Mouse (Mus musculus): Measurements from ENCODE around the gene Atxn1.

Atxn1 gene

GRCm38 (mm10) chr13:45629750-45630149 lies 335.1 kb downstream of the Atxn1 start:
- DNase-seq (ENCODE audit: low read depth, low spot score): no peak

GRCm38 (mm10) chr13:45628341-45628740 lies 336.5 kb downstream of the Atxn1 start:
- DNase-seq (ENCODE audit: low read depth, low spot score): no peak

- peak; percentile 18 for DNase-seq (ENCODE audit: low read depth, low spot score)
Measured at GRCm38 (mm10) chr13:45627206-45627751, 337.5 kb downstream of the Atxn1 start.

DNA sequence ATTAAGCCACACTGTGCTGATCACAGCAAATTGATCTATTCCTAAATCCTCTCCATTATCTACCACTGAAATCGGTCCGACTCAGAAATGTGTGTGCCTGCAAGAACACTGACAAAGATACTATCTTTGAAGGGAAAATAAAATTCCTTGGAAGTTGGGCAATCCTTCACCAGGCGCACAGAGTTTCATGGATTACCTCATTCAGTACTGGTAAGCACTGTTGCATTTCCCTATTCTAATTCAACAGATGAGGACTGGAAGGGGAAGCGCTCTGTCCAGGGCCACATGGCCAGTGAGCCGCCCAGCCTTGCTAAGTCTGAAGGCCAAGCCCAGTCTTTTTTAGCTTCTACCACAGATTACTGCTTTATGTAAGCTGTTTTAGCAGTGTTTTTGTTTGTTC lies 339.1 kb downstream of the Atxn1 start:
- DNase-seq (ENCODE audit: low read depth, low spot score): no peak

- DNase-seq (ENCODE audit: low read depth, low spot score): peak; percentile 48
Measured at GRCm38 (mm10) chr13:45623846-45624245, 341.0 kb downstream of the Atxn1 start.

DNA sequence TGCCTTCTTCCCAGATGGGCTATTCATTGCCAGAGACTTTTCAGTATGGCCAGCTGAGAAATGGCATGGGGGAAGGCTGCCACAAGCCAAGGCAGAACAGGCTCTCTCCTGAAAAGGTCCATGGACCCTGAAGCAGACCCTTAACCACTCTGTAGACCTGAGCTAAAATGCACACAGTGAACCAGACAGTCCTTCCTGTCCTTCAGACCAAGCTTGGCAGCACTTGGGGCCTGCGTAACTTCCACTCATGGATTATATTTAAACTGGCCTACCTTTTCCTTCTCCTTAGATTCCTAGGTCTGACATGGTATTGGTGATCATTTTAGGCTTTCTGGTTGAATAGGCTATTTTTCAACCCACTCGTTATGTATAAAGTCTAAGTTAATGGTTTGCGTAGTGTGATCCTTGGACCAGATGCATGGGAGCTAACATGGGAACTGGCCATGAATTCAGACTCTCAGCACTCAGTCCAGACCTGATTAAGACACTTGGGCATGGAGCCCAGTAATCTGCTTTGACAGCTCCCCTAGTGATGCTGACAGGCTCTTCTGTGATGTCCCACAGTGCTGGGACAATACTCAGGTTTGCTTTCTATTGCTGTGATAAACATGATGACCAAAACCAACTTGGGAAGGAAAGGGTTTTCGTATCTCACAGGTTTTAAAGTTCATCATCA lies 341.8 kb downstream of the Atxn1 start:
- no peak for DNase-seq (ENCODE audit: low read depth, low spot score)

- DNase-seq (ENCODE audit: low read depth, low spot score): no peak
Measured at GRCm38 (mm10) chr13:45620687-45621086, 344.1 kb downstream of the Atxn1 start.

DNA sequence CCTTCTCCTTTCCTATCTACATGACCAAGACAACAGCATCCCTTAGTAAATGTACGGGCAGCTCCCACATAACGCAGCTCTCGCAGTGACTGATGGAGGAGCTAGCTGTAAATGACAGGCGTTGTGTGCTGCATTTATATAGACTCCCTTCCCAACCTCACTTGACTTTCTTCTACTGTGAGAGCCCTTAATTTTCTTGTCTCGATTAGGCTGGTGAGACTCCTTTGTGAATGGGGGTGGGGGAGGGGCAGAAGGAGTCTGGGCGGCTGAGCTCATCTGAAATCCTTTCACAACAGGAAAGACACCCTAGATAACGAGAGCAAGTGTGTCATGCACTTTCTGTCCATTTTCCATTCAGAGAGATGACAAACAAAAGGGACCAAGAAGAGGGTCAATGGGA lies 344.5 kb downstream of the Atxn1 start:
- DNase-seq (ENCODE audit: low read depth, low spot score): no peak

GRCm38 (mm10) chr13:45617988-45618387 lies 346.8 kb downstream of the Atxn1 start:
- DNase-seq (ENCODE audit: low read depth, low spot score): no peak

DNA sequence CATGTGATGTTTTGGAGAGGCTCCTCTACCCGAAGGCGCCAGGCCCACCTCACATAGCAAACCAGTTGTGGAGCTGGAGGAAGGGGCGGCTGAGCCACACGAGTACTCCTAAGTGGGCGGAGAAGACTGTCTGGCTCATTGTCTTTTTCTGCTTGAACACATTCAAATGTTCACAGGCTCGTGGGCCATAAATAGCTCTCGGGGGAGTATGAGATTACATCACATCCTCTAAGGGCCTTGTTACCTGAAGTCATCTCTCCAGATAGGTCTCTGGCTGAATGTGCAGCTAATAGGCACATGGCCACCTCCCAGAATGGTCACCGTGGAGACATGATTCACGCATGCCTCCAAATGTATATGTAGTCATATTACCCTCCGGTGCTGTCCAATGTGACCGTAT lies 350.0 kb downstream of the Atxn1 start:
- DNase-seq (ENCODE audit: low read depth, low spot score): no peak

DNA sequence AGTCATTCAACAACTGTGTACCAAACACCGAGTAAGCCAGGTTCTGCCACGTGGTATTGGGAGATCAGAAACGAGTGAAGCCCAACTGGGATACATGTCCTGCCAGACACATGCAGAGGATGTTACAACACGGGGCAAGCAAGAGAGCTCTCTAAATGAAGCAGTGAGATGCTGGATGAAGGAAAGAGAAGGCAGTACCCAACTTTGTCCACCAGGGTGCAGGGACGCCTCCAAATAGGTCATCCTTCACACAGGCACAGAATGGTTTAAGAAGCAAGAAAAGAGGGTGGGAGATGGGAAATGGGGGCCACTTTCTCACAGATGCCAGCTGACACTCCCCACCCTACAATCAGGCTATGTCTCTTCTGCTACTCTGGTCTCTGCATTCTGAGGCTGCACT lies 351.5 kb downstream of the Atxn1 start:
- peak; percentile 55 for DNase-seq (ENCODE audit: low read depth, low spot score)

DNA sequence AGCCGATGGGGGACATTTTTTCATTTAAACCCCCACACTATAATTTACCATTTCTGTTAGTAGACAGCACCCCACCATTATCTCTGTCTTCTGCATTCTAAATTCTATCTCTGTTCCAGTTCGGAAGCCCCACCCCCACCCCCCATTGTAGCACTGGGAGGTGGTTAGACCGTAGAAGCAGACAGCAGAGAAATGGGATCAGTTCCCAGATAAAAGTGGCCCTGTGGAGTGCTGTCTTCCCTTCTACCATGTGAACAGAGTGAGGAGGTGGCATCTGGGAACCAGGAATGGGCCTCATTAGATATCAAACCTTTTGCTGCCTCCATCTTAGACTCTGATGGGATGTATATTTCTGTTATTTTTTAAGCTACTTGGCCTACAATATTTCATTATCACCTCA lies 353.3 kb downstream of the Atxn1 start:
- no peak for DNase-seq (ENCODE audit: low read depth, low spot score)

- DNase-seq (ENCODE audit: low read depth, low spot score): no peak
Measured at GRCm38 (mm10) chr13:45609461-45609860, 355.3 kb downstream of the Atxn1 start.

DNA sequence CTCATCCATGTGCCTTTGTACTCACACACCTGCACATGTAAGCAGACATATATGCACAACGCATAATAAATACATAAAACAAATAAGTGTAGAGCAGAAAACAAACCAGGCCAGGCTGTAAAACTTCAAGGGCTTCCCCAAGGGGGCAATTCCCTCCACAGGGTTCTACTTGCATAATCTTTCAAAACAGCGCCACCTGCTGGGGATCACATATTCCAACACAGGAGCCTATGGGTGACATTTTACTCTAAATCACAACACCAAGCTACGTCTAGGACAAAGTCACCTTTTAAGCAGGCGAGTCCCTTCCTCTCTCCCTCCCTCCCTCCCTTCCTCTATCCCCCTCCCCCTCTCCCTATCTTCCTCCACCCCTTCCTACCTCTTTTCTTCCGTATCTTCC lies 356.2 kb downstream of the Atxn1 start:
- DNase-seq (ENCODE audit: low read depth, low spot score): no peak

- no peak for DNase-seq (ENCODE audit: low read depth, low spot score)
Measured at GRCm38 (mm10) chr13:45607946-45608345, 356.9 kb downstream of the Atxn1 start.

GRCm38 (mm10) chr13:45603636-45604035 lies 361.2 kb downstream of the Atxn1 start:
- DNase-seq (ENCODE audit: low read depth, low spot score): no peak

GRCm38 (mm10) chr13:45600443-45600842 lies 364.4 kb downstream of the Atxn1 start:
- no peak for DNase-seq (ENCODE audit: low read depth, low spot score)

GRCm38 (mm10) chr13:45599831-45600230 lies 365.0 kb downstream of the Atxn1 start:
- no peak for DNase-seq (ENCODE audit: low read depth, low spot score)

DNA sequence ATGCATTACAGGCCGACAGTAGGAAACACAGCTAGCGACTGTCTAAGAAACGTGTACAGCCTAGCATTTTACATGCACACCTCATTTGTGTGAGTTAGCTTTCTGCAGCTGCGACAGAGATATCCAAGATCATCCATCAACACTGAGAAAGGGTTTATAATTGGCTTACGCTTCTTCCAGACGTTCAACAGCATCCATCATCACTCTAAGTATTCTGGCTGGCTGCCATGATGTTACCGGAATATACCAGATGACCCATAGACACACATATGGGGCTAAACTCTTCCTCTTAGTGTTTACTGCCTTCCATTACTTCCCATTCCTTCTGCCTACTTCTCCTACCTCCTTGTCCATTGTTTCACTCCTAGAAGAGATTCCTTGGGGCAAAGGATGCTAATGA lies 369.4 kb downstream of the Atxn1 start:
- no peak for DNase-seq (ENCODE audit: low read depth, low spot score)

- no peak for DNase-seq (ENCODE audit: low read depth, low spot score)
Measured at GRCm38 (mm10) chr13:45593914-45594313, 370.9 kb downstream of the Atxn1 start.

DNA sequence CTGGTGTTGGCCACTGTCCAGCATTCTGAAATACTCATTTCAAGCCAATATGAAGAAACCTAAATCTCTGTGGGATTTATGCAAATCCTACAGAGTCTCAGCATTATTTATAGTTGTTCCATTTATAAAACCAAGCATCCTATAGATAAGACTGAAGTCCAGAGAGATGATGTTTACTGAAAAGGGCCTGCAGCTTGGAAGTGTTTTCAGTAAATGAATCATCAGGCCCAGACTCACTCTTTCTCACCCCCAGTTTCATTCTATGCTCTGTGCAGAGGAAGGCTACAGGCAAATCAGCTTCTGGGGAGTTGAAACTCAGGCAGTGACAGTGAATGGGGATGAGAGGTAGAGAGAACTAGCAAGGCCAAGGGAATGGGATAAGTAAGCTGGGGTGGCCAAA lies 373.9 kb downstream of the Atxn1 start:
- DNase-seq (ENCODE audit: low read depth, low spot score): no peak

GRCm38 (mm10) chr13:45583061-45583460 lies 381.7 kb downstream of the Atxn1 start:
- no peak for DNase-seq (ENCODE audit: low read depth, low spot score)

DNA sequence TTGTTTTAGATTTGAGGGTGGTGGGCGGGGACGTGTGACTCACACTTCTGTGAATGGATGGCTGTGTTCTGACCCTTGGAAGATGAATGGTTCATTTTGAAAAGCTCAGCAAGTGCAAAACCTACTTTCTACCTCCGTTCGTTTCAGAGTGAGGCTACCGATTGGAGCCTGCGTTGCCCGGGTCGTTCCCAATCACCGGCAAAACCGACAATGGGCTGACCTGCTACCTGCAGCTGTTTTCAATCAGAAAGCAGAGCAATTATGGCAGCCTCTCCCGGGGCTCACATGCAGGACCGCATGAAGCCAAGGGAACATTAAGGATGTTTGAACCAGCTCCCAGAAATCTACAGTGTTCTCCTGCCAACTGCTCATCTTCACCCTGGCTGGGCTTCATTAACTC lies 382.5 kb downstream of the Atxn1 start:
- no peak for DNase-seq (ENCODE audit: low read depth, low spot score)

- DNase-seq (ENCODE audit: low read depth, low spot score): no peak
Measured at GRCm38 (mm10) chr13:45579751-45580150, 385.1 kb downstream of the Atxn1 start.
